Mouse (Mus musculus): ENCODE data around the gene 9130213A22Rik.

Gene 9130213A22Rik

GRCm38 (mm10) chr11:69122336-69122951 lies at the start of gene 9130213A22Rik:
9130213A22Rik (minus strand) TSS chr11:69122589.
- DNase-seq = peak; percentile 87 to 89

GRCm38 (mm10) chr11:69171626-69172025 lies 49.2 kb upstream of the 9130213A22Rik start:
- peak; percentile 67 to 76 for DNase-seq

GRCm38 (mm10) chr11:69169313-69169712 lies 46.9 kb upstream of the 9130213A22Rik start:
- DNase-seq = no peak

GRCm38 (mm10) chr11:69156800-69157199 lies 34.4 kb upstream of the 9130213A22Rik start, which contains the start of gene Alox12b:
Alox12b (plus strand) TSS chr11:69156989.
- no peak for DNase-seq

GRCm38 (mm10) chr11:69155351-69155750 lies 33.0 kb upstream of the 9130213A22Rik start:
- no peak for DNase-seq

GRCm38 (mm10) chr11:69153831-69154230 lies 31.4 kb upstream of the 9130213A22Rik start:
- no peak for DNase-seq

- DNase-seq = no peak
Measured at GRCm38 (mm10) chr11:69151004-69151403, 28.6 kb upstream of the 9130213A22Rik start.

GRCm38 (mm10) chr11:69150444-69150843 lies 28.1 kb upstream of the 9130213A22Rik start:
- peak; percentile 80 to 88 for DNase-seq

- peak; percentile 18 to 35 for DNase-seq
Measured at GRCm38 (mm10) chr11:69149728-69150127, 27.3 kb upstream of the 9130213A22Rik start.

- peak; percentile 60 to 62 for DNase-seq
Measured at GRCm38 (mm10) chr11:69148451-69148960, 26.1 kb upstream of the 9130213A22Rik start.

GRCm38 (mm10) chr11:69147546-69147945 lies 25.2 kb upstream of the 9130213A22Rik start:
- peak; percentile 38 to 55 for DNase-seq

GRCm38 (mm10) chr11:69135361-69135760 lies 13.0 kb upstream of the 9130213A22Rik start:
- DNase-seq = no peak

- DNase-seq = no peak
Measured at GRCm38 (mm10) chr11:69134622-69134968, 12.2 kb upstream of the 9130213A22Rik start.

GRCm38 (mm10) chr11:69133923-69134621 lies 11.7 kb upstream of the 9130213A22Rik start:
- peak; percentile 72 to 75 for DNase-seq

GRCm38 (mm10) chr11:69133566-69133922 lies 11.2 kb upstream of the 9130213A22Rik start:
- DNase-seq = no peak

GRCm38 (mm10) chr11:69128426-69129122 lies 6.2 kb upstream of the 9130213A22Rik start:
- no peak for DNase-seq

- peak in 1 of 2 experiments; percentile 18 for DNase-seq
Measured at GRCm38 (mm10) chr11:69126706-69127095, 4.3 kb upstream of the 9130213A22Rik start.

GRCm38 (mm10) chr11:69125919-69126705 lies 3.7 kb upstream of the 9130213A22Rik start:
- peak; percentile 66 to 67 for DNase-seq

- DNase-seq = no peak
Measured at GRCm38 (mm10) chr11:69125852-69125918, 3.3 kb upstream of the 9130213A22Rik start, which contains the start of gene Aloxe3. Aloxe3 (plus strand) TSS chr11:69125896.

- DNase-seq = peak; percentile 88 to 89
Measured at GRCm38 (mm10) chr11:69125041-69125851, 2.9 kb upstream of the 9130213A22Rik start.

- DNase-seq = peak; percentile 68 to 80
Measured at GRCm38 (mm10) chr11:69124498-69124847, 2.1 kb upstream of the 9130213A22Rik start.

Measured in cerebellum, postnatal 25 days (tissue).